Mouse (Mus musculus): ENCODE data around the gene Cpm. TPM values are rescaled to one million over a fixed set of nuclear protein-coding genes. Genes with fewer than 3 reads are reported as not detected.

Cpm gene
- total RNA-seq, 2 experiments from 2014 or later, result 2.6 to 2.7 TPM

DNA sequence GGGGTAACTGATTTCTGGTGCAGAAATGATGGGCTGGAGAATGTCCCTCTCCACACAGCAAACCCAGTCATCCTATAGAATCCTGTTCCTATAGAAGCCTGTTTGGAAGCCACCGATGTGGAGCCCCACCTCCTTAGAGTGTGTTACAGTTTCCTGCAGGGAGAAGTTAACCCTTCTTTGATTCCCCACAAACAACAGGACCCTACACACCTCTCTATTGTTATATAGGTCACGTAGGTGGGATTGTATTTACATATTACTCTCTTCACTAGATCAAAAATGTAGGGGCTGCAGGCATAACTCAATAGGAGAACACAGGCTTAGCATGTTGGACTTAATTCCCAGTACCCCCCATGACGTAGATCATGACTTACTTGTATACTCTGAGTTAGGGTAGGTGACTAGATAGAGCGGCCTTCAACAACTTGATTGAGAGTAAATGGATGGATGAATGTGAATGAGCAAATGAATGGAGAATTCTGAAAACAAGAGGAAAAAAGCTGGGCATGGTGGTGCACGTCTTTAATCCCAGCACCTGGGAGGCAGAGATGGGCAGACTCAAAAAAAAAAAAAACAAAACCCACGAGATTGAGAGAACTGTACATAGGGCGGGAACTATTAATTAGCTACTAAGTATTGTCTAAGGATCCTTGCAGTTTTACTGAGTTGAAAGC is 27.8 kb downstream of the Cpm start:
- no peak for DNase-seq
- intact Hi-C loops (cut with DNase I), result no loop called here

DNA sequence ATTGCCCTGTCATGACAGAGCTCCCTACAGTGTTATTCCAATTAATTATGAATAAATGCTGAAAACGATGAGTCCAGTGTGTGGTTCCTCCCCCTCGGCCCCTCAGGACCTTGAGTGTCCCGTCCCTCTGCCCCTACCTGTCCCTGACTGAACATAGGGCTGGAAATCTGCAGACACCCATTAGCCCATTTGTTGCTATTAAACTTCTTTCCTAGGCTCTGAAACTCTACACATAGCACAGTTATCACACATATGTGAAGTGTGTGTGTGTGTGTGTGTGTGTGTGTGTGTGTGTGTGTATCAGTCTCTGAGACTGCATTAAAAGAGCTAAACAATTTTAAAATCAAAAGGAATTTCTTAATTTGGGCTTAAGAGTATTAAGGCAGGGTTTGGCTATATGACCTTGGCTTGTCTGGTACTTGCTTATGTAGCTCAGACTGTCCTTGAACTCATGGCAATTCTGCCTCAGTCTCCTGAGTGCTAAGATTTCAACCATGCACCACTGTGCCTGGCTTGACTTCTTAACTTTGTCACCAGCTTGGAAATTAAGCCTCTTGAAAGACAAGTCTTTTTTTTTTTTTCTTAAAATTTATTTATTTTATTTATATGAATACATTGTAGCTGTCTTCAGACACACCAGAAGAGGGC is 28.5 kb downstream of the Cpm start:
- intact Hi-C loops (cut with DNase I), result no loop called here
- DNase-seq, result no peak

DNA sequence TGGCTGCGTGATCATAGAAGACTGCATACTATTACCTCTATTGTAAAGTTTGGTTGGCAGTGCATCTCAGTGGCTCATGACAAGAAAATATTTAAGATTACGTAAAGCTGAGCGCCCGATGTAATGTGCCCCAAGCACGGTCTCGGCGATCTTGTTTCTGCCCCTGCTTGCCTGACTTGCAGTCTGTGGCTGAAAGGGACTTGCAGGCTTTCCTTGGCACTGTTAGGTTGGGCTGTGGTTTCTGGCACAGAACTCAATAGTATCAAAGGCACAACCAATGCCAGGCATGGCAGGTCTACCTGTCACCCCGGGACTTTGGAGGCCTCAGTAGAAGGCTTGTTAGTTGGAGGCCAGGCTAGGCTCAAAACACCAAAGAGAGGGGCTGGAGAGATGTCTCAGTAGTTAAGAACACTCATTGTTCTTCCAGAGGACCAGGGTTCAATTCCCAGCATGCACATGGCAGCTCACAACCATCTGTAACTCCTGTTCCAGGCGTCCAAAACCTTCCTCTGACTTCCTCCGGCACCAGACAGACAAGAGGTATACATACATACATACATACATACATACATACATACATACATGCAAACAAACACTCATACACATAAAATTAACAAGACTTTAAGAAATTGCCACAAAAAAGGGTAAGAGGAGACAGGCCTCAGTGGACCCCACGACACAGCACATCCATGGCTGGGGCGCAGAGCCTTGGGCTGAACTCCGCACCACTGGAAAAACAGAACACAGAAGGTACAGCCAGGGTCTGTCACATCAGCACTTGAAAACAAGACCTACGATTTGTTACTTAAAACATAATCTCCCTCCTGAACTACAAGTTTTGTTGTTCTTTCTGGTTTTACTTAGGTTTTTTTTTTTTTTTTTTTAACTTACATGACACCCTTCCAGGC is 29.5 kb downstream of the Cpm start:
- intact Hi-C loops (cut with DNase I), result no loop called here
- DNase-seq, result no peak

DNA sequence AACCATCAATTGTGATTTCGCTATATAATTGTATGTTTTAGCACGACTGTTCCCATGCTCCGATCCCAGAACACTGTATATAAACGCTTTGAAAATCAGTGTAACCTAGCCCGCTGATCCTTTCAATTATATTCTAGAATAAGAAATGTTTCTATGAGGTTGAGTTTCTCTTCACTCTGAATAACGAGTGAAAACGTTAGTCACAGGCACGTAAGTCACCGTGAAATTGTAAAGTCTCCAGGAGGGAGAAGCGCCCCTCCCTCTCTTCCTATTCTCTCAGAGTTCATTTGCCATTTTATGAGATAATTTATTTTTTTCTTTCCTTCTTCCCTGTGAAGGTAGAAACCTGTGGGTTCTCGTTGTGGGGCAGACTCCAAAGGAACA is 30.1 kb downstream of the Cpm start:
- intact Hi-C loops (cut with DNase I), result no loop called here
- DNase-seq, result no peak

DNA sequence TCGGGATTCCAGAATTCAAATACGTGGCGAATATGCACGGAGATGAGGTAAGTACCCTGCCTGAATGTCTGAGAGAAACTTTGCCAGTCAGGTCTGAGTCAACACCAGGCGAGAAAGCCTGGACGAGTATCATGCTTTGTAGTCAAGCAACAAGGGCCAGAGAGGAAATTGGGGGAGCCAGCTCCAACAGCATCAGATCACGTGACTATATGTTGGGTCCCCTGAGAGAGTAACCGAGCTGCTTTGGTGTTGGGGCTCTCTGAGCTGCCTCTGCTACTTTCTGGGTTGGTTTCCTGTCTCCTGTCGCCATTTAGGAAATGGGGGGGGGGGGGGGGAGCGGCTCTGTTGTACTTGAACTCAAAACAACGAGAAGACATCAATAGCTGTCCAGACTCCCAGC is 30.5 kb downstream of the Cpm start:
- no peak for DNase-seq
- intact Hi-C loops (cut with DNase I), result no loop called here

DNA sequence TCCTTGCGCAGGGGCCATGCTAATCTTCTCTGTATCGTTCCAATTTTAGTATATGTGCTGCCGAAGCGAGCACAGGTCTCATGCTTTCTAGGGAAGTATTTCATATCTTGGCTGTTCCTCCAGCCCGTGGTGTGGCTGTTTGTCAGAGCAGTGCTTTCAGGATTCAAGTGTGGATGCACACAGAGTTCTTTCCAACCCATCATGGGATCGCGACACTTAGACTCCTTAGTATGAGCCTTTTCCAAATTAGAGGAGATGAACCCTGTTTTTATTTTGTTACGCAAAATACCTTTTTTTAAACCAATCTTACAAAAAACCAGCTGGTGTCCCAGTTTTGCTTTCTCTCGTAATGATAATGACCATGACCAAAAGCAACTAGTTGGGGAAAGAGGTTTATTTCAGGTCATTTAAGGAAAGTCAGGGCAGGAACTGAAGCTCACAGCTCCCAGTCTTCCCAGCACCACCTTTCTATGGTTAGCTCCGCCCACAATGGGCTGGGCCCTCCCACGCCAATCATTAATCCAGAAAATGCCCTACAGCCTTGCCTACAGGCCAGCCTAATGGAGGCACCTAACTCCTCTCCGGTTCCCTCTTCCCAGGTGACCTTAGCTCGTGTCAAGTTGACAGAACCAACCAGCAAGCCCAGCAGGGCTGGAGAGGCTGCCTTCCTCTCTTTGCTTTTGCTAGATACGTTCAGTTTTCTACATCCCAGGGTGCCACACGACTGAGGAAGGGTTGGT is 33.2 kb downstream of the Cpm start:
- no peak for DNase-seq
- intact Hi-C loops (cut with DNase I), result no loop called here

DNA sequence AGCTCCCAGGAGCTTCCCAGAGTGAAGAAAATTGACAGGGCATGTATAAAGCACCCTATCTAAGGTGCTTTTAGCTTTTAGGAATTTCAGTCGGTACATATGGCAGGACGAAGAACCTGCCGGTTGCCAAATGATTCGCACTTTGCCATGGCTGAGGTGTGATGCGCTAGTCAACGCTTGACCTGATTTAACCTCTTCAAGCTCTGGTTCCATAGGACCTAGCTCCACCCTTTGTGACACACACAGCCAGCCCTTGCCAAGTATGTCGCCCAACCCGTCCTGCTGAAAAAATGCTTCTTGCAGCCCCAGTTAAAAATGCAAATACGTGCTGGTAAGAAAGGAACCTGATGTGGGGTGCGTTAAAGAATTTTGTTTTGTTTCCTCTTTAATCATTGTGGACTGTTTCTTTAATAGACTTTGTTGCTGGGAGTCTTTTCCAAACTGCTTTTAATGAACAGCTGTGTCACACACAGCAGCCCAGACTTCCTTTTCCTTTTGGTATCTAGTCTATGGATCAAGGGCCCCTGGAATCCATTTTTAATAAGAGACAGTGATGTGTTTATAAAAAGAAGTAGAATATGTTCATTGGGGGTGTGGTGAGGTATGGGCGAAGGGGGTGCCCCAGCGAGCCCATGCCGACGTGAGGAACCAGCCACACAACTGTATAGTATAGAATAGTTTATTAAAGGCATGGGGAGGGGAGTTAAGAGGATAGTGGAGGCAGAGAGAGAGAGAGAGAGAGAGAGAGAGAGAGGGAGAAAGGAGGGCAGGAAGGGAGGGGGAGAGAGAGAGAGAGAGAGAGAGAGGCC is 34.0 kb downstream of the Cpm start:
- intact Hi-C loops (cut with DNase I), result no loop called here

DNA sequence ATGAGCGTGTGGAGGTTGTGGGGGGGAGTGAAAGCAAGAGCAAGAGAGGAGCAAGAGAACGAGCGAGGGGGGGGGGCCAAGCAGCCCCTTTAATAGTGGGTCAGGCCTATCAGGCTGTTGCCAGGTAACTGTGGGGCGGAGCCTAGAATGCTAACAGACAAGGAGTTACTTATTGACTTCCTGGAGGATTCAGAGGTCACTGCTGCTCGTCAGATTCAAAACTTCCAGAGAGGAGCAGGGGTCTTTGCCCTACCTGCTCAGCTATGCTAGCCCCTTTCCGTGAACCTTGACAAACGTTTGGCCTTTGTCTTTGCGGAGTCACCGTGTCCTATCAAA is 34.5 kb downstream of the Cpm start:
- intact Hi-C loops (cut with DNase I), result no loop called here
- DNase-seq, result no peak

More for the DNA sequence above, 34.0 kb downstream of the Cpm start:
- DNase-seq, result no peak

DNA sequence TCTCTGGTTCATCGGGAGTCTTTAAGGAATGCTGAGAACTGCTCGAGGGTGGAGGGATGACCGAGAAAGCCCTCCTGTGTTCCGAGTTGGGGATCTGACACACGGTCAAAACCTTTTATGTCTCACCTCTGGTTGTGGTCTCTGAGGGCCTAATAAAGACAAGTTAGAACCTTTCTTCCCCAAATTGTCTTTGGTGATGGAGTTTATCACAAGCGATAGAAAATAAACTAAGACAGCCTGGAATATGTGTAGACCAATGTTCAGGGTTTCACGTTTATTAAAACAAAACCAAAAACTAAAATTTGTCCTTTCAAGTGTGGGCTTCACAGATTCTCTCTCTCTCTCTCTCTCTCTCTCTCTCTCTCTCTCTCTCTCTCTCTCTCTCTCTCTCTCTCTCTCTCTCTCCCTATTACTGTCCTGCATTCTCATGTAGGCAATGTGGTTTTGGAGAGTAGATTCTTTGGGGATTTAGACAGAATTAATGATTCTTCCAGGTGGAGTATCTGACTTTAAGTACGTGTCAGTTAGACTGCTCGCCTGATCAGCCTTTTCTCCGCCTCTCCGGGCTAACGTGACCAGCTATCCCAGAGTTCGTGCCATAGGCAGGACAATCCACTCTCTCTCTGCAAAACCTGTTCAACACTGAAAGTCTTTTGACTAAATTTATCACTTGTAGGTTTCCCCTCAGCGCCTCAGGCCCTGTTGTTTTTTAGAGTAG is 35.1 kb downstream of the Cpm start:
- DNase-seq, result no peak
- intact Hi-C loops (cut with DNase I), result no loop called here

DNA sequence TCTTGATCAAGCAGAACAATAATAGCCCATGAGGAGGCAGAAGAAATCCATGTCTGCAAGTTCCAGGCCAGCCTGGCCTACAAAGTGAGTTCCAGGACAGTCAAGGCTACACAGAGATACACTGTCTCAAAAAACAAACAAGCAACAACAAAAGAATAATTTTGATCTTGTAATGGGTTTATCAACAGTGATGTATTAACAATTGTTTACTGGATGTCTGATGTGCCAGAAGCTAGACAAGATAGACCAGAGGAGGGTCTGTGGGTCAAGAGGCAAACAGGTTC is 35.6 kb downstream of the Cpm start:
- intact Hi-C loops (cut with DNase I), result no loop called here
- no peak for DNase-seq

DNA sequence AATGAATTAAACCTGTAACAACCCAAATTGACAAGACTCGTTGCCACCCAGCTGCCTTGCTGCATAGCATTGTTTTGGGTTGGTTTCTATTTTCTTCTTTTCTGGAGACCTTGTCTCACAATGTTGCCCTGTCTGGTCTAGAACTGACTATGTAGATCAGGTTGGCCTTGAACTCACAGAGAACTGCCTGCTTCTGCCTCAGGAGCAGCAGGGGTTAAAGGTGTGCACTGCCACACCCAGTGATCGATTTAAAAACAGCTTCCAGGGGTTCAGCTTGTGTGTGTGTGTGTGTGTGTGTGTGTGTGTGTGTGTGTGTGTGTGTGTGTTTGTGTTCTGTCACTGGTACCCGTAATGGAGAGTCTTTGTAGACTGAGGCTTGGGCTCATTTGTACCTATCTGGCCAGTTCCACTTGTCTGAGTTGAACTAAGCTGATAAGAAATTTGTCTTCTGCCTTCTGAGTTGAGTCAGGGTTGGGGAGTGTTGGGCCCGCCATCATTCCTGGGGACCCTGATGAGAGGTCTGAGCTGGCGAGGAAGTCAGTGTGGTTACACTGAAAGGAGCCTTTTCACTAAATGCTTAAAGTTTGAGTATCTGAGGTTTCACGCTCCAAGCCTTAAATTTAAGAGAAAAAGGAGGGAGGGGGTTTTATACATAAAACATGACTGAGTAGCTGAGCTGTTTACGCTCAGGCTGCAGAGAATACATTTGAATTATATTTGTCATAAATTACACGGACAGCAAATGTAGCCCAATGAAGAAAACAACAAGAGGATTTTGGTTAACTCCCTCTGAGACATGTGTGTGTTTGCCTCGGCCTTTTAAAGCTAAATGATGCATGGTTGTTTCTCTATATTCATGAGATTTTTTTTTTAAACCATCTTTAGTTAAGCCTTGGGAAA is 36.3 kb downstream of the Cpm start:
- DNase-seq, result no peak
- intact Hi-C loops (cut with DNase I), result no loop called here

DNA sequence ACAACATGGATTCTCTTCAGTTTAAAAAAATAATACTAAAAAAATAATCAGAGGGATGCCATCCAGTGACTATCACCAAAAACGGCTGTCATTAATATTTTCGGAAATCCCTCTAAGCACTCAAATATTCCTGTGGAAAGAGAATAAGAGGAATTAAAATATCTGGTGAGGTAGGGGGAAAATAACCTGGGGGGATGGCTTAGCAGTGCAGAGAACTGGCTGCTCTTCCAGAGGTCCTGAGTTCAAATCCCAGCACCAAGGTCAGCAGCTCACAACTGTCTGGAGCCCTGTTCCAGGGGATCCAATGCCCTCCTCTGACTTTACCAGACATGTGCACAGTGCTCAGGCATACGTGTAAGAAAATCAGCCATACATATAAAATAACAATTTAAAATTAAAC is 37.1 kb downstream of the Cpm start:
- intact Hi-C loops (cut with DNase I), result no loop called here
- no peak for DNase-seq

DNA sequence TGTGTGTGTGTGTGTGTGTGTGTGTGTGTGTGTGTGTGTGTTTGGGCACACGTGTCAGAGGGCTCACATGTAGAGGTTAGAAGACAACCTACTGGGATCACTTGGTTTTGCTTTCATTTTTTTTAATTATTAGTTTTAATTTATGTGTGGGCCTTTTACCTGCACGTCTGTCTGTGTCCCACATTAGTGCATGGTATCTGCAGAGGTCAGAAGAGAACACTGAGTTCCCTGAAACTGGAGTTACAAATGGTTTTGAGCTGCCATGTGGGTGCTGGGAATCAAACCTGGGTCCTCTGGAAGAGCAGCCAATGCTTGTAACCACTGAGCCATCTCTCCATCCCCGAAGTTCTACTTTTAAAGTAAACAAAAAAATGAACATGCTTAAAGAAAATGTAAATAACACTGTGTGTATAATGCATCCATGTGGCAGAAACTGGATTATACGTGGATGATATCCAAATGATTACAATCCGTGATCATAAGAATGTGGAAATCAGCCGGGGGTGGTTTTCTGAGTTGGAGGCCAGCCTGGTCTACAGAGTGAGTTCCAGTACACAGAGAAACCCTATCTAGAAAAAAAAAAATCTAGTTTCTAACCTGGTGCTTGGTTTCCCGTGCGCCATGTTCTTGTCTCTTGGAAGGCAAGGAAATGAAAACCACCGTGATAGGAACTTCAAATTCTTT is 37.8 kb downstream of the Cpm start:
- intact Hi-C loops (cut with DNase I), result no loop called here
- DNase-seq, result no peak

DNA sequence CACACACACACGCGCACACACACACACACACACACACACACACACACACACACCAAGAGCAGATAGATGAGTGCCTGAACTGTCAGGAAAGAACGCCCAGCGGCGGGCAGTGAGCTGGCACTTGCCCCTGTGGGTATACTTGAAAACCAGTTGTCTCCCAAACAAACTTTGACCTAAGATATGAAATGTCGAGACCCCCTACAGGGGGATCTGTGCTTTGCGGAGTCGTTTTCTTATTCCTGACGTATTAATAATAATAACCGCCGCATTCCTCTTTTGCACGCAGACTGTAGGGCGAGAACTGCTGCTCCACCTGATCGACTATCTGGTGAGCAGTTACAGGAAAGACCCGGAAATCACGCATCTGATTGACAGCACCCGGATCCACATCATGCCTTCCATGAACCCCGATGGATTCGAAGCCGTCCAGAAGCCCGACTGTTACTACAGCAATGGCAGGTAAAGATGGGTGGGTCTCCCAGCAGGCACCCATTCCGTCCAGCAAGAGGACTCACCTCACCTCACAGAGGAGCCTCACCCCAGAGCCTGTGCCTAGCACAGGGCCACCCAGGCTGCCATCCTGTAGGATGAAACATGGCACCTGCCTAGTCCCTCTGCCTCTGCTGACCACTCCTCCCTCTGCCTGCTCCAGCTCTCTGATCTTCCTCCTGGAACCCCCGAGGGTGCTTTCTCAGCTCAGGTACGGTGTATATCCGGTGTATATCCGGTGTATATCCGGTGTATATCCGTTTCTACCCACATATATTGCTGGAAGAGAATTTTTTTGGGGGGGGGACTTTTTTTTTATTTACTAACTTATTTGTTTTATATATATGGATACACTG is 38.6 kb downstream of the Cpm start:
- DNase-seq, result no peak
- intact Hi-C loops (cut with DNase I), result no loop called here

DNA sequence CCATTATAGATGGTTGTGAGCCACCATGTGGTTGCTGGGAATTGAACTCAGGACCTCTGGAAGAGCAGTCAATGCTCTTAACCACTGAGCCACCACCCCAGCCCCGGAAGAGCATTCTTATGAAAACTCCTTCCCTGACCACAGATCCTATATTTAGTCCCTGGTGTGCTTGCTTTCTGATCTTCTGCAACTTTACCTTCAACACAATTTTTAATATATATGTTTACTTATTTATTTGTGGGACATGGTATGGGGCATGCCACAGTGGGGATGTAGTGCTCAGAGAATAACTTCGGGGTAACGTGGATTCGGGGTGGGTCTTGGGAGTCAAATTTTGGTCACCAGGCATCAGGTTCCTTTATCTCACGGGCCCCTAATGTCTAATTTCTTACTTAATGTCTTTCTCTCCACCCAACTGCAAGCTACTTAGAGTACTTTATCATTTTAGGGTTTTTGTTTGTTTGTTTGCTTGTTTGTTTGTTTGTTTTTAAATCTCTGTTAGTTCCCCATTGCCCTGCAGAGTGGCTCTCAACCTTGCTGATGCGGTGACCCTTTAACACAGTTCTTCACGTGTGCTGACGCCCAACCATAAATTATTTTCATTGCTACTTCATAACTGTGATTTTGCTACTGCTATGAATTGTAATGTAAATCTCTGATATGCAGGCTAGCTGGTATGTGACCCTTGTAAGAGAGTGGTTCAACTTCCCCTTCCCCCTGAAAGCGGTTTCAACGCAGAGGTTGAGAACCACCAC is 39.4 kb downstream of the Cpm start:
- DNase-seq, result no peak
- intact Hi-C loops (cut with DNase I), result no loop called here

DNA sequence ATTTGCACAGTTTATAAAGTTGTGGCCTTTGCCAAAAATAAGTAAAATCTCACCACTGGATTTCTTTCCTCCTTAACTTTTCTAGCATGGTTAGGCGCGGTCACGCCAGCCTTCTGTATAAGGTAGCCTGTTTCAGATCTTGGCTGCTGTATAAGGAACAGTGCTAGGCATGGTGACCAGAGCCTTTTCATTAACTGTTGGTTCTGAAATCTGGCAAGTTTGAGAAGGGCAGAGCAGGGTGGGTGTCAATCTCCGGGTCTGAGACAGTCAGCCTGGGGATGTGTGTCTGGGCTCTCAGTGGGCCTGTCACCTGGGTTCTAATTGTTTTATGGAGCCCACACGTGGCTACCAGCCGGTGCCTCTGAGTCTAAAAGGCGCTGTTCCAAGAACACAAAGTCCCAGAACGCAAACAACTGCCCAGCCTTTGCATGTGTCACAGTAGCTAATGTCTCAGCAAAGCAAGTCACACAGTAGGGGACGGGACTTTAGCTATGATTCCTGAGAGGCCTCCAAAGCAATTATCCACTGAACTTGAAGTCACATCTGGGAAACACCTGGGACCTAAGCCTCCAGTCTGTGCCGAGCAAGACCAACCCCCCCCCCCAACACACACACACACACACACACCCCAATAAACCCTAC is 40.3 kb downstream of the Cpm start:
- DNase-seq, result no peak
- intact Hi-C loops (cut with DNase I), result no loop called here
